Mouse (Mus musculus) embryonic facial prominence, embryonic 10.5 days (tissue): Measurements from ENCODE around the gene Pgbd5. TPM values are rescaled to one million over a fixed set of nuclear protein-coding genes. Genes with fewer than 3 reads are reported as not detected.

ENCODE experiments used
- DNase-seq: peaks from one replicate; pipeline ENCODE4 v3.0.0-alpha.2; 2017; ENCODE audit warnings: low spot score
- H3K27ac ChIP-seq: fragments of 300-500 bp; sonication (generic); replicated peaks from 2 replicates; pipeline ENCODE4 v1.5.1; 2016; ENCODE audit warnings: mild to moderate bottlenecking
- H3K27me3 ChIP-seq: fragments of 300-500 bp; sonication (generic); replicated peaks from 2 replicates; pipeline ENCODE4 v1.6.1; 2016; ENCODE audit warnings: low read depth, mild to moderate bottlenecking; ENCODE audit not compliant: poor library complexity, severe bottlenecking
- H3K36me3 ChIP-seq: fragments of 300-500 bp; sonication (generic); replicated peaks from 2 replicates; pipeline ENCODE4 v1.6.1; 2016; ENCODE audit warnings: mild to moderate bottlenecking, moderate library complexity
- H3K4me1 ChIP-seq: fragments of 300-500 bp; sonication (generic); 2 replicates; pipeline ENCODE4 v1.6.1; 2016
- H3K4me3 ChIP-seq: fragments of 300-500 bp; sonication (generic); 2 replicates; pipeline ENCODE4 v1.5.1; 2016; ENCODE audit warnings: mild to moderate bottlenecking, moderate library complexity
- H3K9me3 ChIP-seq: fragments of 300-500 bp; sonication (generic); 2 replicates; pipeline ENCODE4 v1.6.1; 2016; ENCODE audit warnings: mild to moderate bottlenecking
- WGBS: fragments of 180-500 bp; shearing (Covaris S2); methylation state at CpG from one replicate; pipeline ENCODE4 v1.1.7; 2016; 5-methylcytosine and 5-hydroxymethylcytosine counted together
- polyA plus RNA-seq: library from polyadenylated mRNA; unstranded; fragments of >200 nt; fragmentation: Nextera tagmentation; extraction: Ambion mirVana; gene quantifications from 2 replicates; pipeline ENCODE4 v1.2.1, GENCODE M21; 2016

Gene Pgbd5
- polyA plus RNA-seq, 1 experiment from 2014 or later = 1.1 TPM

DNA sequence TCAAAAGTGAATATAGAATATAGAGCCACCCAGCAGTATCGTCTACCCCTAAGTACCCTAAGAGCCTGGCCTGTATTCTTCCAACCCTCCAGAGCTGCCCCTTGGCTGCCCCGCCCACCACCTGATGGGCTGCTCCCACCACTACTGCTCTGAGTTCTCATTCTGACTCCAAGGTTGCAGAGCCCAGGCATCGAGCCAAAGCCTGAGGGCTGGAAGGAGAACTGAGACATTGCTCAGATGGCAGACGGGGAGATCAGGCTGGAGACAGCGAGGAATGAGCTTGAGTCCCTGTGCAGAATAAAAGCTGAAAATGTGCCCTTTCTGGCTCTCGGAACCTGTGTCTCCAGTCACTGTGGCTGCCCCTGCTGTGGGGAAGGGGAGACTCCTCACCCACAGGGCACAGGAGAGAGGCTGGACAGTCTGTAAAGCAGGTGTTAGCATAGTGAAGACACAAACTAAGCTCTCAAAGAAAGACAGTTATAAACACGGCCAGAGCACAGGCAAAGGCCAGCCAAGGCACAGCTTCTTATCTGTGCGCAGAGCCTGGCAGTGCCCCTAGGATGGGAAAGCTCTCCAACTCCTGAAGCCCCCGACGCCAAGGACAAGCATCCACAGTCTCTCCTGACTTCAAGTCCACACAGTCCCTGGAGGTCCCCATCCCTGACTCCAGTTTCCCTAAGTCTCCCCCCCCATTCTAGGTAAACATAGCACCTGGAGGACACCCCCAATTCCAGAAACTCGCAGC lies 42.0 kb downstream of the Pgbd5 start:
- Histone ChIP-seq H3K27ac (no peak overlapping the region), H3K36me3 (no peaks in the 10 kb centered on the region), H3K4me1 (peaks cover 4% of the 10 kb centered on the region; the same call in 1 of the 2 replicates), H3K9me3 (no peaks in the 10 kb centered on the region), H3K4me3 (no peak overlapping the region), H3K27me3 (no peaks in the 10 kb centered on the region)
- no peak for DNase-seq
- WGBS = 91% methylated on average over 11 of the region's 11 CpGs

DNA sequence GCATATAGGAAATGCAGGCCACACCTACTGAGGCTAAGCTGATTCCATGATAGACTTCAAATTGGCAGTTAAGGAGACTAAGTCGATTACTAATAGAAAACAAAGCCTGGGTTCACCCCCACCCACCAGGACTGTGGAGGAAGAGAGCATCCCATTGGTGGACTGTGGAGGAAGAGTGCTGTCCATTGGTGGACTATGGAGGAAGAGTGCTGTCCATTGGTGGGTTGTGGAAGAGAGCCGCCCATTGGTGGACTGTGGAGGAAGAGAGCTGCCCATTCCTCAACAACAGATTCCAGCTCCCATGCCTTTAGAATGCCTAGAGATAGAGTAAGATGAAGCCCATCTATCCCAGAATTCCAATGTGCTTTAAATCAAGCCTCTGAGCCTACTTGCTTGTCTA lies 42.9 kb downstream of the Pgbd5 start:
- no peak for DNase-seq
- 80% methylated on average over 2 of the region's 2 CpGs for WGBS
- Histone ChIP-seq H3K27me3 (no peaks in the 10 kb centered on the region), H3K36me3 (no peaks in the 10 kb centered on the region), H3K4me3 (no peak overlapping the region), H3K27ac (no peak overlapping the region), H3K9me3 (no peaks in the 10 kb centered on the region), H3K4me1 (peaks cover 12% of the 10 kb centered on the region)

DNA sequence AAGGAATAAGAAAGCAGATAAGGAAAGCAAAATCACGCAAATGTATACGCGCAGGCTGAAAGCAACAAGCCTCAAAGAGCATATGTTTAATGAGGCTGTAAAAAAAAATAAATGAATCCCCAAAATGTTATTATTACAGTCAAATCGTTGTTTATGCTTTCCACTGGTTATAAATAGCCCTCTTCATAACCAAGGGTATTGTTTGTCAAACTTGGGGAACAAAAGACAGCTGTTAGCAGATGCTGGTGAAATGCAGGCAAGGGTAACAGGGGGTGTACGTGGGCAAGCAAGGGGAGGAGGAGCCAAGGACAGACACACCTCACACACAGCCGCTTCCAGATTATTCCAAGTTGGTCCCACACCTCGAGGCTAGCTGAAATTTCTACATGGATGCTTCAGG lies 44.1 kb downstream of the Pgbd5 start:
- H3K27ac ChIP-seq = no peak overlapping the region
- no peaks in the 10 kb centered on the region for H3K27me3 ChIP-seq
- no peaks in the 10 kb centered on the region for H3K9me3 ChIP-seq
- DNase-seq = no peak
- H3K36me3 ChIP-seq = no peaks in the 10 kb centered on the region
- 83% methylated on average over 7 of the region's 7 CpGs for WGBS
- H3K4me1 ChIP-seq = peaks cover 12% of the 10 kb centered on the region
- no peak overlapping the region for H3K4me3 ChIP-seq

- 83% methylated on average over 7 of the region's 7 CpGs for WGBS
- DNase-seq = no peak
- Histone ChIP-seq H3K4me1 (peaks cover 12% of the 10 kb centered on the region), H3K27me3 (no peaks in the 10 kb centered on the region), H3K27ac (no peak overlapping the region), H3K36me3 (no peaks in the 10 kb centered on the region), H3K9me3 (no peaks in the 10 kb centered on the region), H3K4me3 (no peak overlapping the region)
Observed at GRCm38 (mm10) chr8:124394951-124395350, 44.5 kb downstream of the Pgbd5 start.

GRCm38 (mm10) chr8:124393927-124394326 lies 45.5 kb downstream of the Pgbd5 start:
- H3K4me1 ChIP-seq = peaks cover 9% of the 10 kb centered on the region
- no peak overlapping the region for H3K4me3 ChIP-seq
- H3K27ac ChIP-seq = no peak overlapping the region
- no peaks in the 10 kb centered on the region for H3K27me3 ChIP-seq
- DNase-seq = peak; percentile 19
- H3K36me3 ChIP-seq = no peaks in the 10 kb centered on the region
- H3K9me3 ChIP-seq = no peaks in the 10 kb centered on the region
- WGBS = 83% methylated on average over 4 of the region's 4 CpGs

DNA sequence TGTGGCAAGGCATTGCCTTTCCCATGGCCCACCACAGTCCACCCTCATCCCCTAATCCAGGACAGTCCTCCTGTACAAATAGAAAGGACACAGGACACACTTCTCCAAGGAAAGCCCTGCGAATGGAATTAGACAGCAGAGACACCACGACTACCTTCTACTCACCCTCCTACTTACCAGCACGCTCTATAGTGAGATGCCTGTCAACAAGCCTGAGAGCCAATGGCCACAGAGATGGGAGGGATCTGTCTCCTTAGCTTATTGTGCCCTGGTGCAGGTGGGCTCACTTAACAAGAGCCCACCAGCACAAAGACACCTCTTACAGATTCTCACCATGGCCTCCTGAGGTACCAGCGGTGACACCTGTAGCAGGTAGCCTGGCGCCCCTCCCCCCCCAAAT lies 46.4 kb downstream of the Pgbd5 start:
- H3K4me3 ChIP-seq = no peak overlapping the region
- H3K27ac ChIP-seq = no peak overlapping the region
- no peaks in the 10 kb centered on the region for H3K27me3 ChIP-seq
- H3K9me3 ChIP-seq = no peaks in the 10 kb centered on the region
- peaks cover 7% of the 10 kb centered on the region for H3K4me1 ChIP-seq
- 86% methylated on average over 5 of the region's 5 CpGs for WGBS
- no peaks in the 10 kb centered on the region for H3K36me3 ChIP-seq
- DNase-seq = no peak

DNA sequence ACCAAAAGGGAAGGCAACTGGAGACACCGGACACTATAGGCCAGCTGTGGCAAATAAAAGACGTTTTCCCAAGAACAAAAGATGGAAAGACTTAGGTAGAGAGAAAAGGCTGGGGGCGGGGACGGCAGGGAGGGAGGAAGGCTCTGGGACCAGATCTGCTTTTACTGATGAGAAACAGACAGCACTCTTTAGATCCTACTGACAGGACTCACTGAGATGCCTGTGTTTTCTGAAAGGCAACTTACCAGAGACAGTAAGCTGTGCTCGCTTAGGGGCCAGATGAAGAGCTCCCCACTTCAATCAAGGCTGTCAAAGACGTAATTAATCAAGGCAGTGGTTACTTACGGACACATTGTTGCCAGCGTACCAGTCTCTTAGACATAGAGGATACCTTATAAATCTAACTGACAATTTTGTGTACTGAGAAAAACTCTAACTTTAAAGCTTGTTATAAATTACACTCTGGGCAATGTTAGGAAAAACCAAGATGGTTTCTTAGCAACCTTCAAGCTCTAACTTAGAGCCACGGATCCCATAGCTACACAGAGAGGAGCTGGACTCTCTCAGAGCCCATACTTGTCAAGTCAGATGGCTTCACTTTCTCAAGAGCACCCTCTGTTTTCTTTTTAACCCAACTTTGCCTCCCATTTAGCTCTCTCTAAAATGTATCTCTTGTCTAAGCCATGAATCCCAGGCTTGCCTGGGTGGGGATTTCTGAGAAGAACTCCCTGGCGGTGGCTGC lies 47.0 kb downstream of the Pgbd5 start:
- Histone ChIP-seq H3K4me3 (no peak overlapping the region), H3K4me1 (peaks cover 7% of the 10 kb centered on the region), H3K9me3 (no peaks in the 10 kb centered on the region), H3K36me3 (no peaks in the 10 kb centered on the region), H3K27ac (no peak overlapping the region), H3K27me3 (no peaks in the 10 kb centered on the region)
- no peak for DNase-seq
- 70% methylated on average over 10 of the region's 10 CpGs for WGBS

DNA sequence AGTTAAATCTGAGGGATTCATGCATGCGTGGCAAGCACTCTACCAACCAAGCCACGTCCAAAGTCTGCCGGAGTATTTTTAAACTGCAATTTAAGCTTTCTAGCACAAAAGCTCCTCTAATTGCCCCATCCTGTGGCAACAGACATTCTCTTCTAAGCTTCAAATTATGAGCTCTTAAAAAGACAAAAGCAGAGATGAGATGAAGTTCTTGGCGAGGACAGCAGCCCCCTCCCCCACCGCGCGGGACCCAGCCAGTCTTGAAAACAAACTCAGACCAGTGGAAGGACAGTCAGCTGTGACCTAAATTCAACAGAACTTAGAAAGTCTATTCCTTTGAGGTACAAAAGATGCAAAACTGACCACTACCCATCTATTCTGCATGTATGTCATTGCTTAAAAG lies 48.3 kb downstream of the Pgbd5 start:
- no peaks in the 10 kb centered on the region for H3K27me3 ChIP-seq
- H3K4me1 ChIP-seq = peaks cover 7% of the 10 kb centered on the region
- no peak overlapping the region for H3K4me3 ChIP-seq
- no peaks in the 10 kb centered on the region for H3K36me3 ChIP-seq
- 89% methylated on average over 7 of the region's 7 CpGs for WGBS
- no peak for DNase-seq
- no peak overlapping the region for H3K27ac ChIP-seq
- H3K9me3 ChIP-seq = no peaks in the 10 kb centered on the region

DNA sequence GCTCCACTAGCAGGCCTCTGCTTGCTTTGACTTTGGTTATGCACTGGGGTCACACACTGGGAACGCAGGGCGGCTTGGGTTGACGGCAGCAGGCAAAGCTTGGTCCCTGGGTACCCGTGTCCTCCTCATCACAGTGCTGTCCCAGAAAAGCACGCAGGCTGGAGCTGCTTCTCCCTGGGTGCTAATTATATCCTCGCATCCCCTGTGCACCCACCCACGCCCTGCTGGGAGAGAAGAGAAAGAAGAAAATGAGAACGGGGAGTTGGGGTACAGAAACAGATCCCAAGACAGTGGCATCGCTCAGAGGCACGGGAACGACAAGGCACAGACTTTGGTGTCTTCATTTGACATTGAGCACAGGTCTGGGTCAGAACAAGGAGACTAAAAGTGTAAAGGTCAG lies 50.0 kb downstream of the Pgbd5 start:
- no peak for DNase-seq
- 86% methylated on average over 11 of the region's 11 CpGs for WGBS

DNA sequence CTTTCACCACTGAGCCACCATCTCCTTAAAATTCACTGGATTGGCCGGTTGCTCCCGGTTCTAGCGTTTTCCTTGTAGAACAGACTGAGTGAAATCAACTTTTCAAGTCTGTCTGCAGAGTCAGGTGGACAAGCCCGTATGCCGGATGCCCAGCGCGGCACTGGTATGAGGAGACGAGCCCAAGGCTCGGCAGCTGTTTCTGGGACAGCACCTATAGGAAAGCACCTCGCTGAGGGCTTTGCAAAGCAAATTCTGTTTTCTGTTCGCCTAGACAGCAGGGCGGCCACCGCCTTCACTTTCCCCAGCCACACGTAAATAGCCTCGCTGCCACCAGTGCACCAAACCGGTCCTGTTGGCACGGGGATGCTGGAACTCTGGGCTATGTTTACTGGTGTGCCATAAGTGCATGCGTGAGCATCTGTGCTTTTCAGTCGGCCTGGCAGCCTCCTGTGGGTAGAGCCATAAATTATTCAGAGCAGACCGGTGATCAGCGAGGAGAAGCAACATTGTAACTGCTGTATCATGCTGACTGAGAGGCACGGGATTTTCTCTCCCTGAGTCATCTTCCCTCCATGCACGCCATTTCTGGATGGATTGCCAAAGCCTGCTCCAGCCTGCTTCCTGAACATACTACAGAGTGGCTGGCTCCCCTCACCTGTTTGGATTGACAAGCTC lies 53.1 kb downstream of the Pgbd5 start:
- Histone ChIP-seq H3K27me3 (no peaks in the 10 kb centered on the region), H3K9me3 (no peaks in the 10 kb centered on the region), H3K36me3 (no peaks in the 10 kb centered on the region), H3K27ac (no peak overlapping the region), H3K4me1 (no peaks in the 10 kb centered on the region), H3K4me3 (no peak overlapping the region)
- no peak for DNase-seq
- 89% methylated on average over 23 of the region's 23 CpGs for WGBS

More for the DNA sequence above, 50.0 kb downstream of the Pgbd5 start:
- Histone ChIP-seq H3K27ac (no peak overlapping the region), H3K36me3 (no peaks in the 10 kb centered on the region), H3K9me3 (no peaks in the 10 kb centered on the region), H3K27me3 (no peaks in the 10 kb centered on the region), H3K4me1 (peaks cover 7% of the 10 kb centered on the region), H3K4me3 (no peak overlapping the region)

DNA sequence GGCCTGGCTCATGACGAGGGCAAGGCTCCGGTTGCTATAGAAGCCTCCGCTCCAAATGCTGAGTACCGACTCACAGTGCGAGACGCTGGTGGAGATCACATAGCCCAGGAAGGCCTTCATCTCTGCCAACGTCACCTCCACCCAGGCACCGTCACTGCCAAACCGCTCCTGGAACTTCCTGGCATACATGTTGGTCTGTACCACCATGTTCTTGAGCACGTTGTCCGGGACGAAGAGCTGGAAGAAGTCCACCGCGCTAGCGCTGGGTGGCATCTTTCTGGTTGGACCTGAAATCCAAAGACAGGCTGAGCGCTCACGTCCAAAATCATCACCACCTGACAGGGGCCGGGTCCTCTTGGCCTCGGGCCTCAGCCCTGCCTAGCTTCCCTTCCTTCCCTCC lies 55.1 kb downstream of the Pgbd5 start:
- Histone ChIP-seq H3K9me3 (no peaks in the 10 kb centered on the region), H3K4me3 (no peak overlapping the region), H3K36me3 (no peaks in the 10 kb centered on the region), H3K27ac (no peak overlapping the region), H3K27me3 (no peaks in the 10 kb centered on the region), H3K4me1 (no peaks in the 10 kb centered on the region)
- no peak for DNase-seq
- 95% methylated on average over 19 of the region's 19 CpGs for WGBS

DNA sequence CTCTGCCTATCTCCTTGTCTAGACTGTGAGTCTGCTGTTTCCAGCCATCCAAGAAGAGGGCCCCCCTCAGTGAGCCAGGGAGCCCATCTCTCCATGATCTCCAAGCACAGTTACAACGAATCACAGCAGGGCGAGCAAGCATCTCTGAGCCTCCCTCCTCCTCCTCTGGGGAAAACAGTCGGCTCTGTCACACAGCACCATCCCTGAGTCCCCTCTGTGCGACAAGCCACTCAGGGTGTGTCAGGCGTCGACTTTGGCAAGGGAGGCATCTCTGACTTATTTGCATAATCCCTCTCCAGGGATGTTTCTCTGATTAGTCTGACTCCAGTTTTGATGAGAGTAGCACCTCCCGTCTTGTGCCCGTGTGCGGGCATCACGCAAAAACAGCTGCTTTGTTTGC lies 57.2 kb downstream of the Pgbd5 start:
- H3K4me3 ChIP-seq = no peak overlapping the region
- H3K36me3 ChIP-seq = no peaks in the 10 kb centered on the region
- no peaks in the 10 kb centered on the region for H3K4me1 ChIP-seq
- 60% methylated on average over 10 of the region's 10 CpGs for WGBS
- no peak for DNase-seq
- H3K27me3 ChIP-seq = no peaks in the 10 kb centered on the region
- no peak overlapping the region for H3K27ac ChIP-seq
- H3K9me3 ChIP-seq = no peaks in the 10 kb centered on the region

DNA sequence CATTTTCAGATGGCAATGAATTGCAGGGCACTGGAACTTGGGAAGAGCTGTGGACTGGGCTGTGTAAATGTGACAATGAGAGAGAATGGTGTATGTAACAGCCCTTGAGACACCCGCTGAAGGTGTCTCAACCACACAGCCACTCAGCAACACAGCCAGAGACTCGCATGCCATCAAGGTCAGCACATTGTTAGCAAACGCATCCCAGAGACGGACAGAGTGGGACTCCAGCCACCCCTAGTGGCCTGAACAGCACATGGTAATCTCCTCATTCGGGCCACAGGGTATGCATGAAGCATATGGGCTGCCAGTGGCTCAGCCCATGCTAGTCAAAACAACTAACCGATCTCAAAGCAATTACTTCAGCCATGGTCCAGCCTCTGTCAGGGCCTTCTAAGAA lies 60.2 kb downstream of the Pgbd5 start:
- no peak for DNase-seq
- no peaks in the 10 kb centered on the region for H3K9me3 ChIP-seq
- 72% methylated on average over 6 of the region's 6 CpGs for whole genome bisulfite sequencing
- no peaks in the 10 kb centered on the region for H3K4me1 ChIP-seq
- no peak overlapping the region for H3K4me3 ChIP-seq
- no peaks in the 10 kb centered on the region for H3K36me3 ChIP-seq
- no peak overlapping the region for H3K27ac ChIP-seq
- no peaks in the 10 kb centered on the region for H3K27me3 ChIP-seq
